Mouse (Mus musculus) stomach, embryonic 14.5 days (tissue): ENCODE measurements around the gene Phactr1. TPM values are rescaled to one million over a fixed set of nuclear protein-coding genes. Genes with fewer than 3 reads are reported as not detected.
"Not testable (repeated sequence)": the region's sequence is repeated elsewhere in the genome, so short reads cannot be mapped to it uniquely, and the experiment has no call there.

Source experiments
- ATAC-seq: fragments of 200-750 bp; cut with Nextera tagmentation; 2 replicates; pipeline ENCODE4 v1.8.0; 2017; ENCODE audit warnings: low read depth, moderate TSS enrichment; ENCODE audit not compliant: insufficient number of reproducible peaks, insufficient read depth, low FRiP score
- H3K27ac ChIP-seq: fragments of 300-500 bp; sonication (generic); 2 replicates; pipeline ENCODE4 v1.5.1; 2014; ENCODE audit warnings: mild to moderate bottlenecking, low read length, moderate library complexity, mixed read lengths
- H3K27me3 ChIP-seq: fragments of 300-500 bp; sonication (generic); 2 replicates; pipeline ENCODE4 v1.6.1; 2014; ENCODE audit warnings: low read length, control low read depth, mixed read lengths; ENCODE audit not compliant: control insufficient read depth, insufficient read depth
- H3K36me3 ChIP-seq: fragments of 300-500 bp; sonication (generic); 2 replicates; pipeline ENCODE4 v1.6.1; 2014; ENCODE audit warnings: mild to moderate bottlenecking, control low read depth, low read length, moderate library complexity, mixed read lengths; ENCODE audit not compliant: control insufficient read depth, insufficient read depth
- H3K4me1 ChIP-seq: fragments of 300-500 bp; sonication (generic); 2 replicates; pipeline ENCODE4 v1.6.1; 2014; ENCODE audit warnings: low read length, control low read depth, mixed read lengths; ENCODE audit not compliant: control insufficient read depth, insufficient read depth
- H3K4me2 ChIP-seq: fragments of 300-500 bp; sonication (generic); replicated peaks from 2 replicates; pipeline ENCODE4 v1.6.1; 2014; ENCODE audit warnings: low read depth, low read length, control low read depth
- H3K4me3 ChIP-seq: fragments of 300-500 bp; sonication (generic); 2 replicates; pipeline ENCODE4 v1.5.1; 2014; ENCODE audit warnings: low read depth, low read length, control low read depth
- H3K9ac ChIP-seq: fragments of 300-500 bp; sonication (generic); replicated peaks from 2 replicates; pipeline ENCODE4 v1.6.1; 2014; ENCODE audit warnings: low read depth, mild to moderate bottlenecking, control low read depth, low read length, moderate library complexity, mixed read lengths
- H3K9me3 ChIP-seq: fragments of 300-500 bp; sonication (generic); 2 replicates; pipeline ENCODE4 v1.6.1; 2016; ENCODE audit warnings: low read depth, low read length, control low read depth; ENCODE audit not compliant: control insufficient read depth
- WGBS: fragments of 180-500 bp; shearing (Covaris S2); extraction: QIAGEN DNeasy Blood & Tissue Kit; methylation state at CpG from one replicate; pipeline ENCODE4 v1.1.7; 2014; 5-methylcytosine and 5-hydroxymethylcytosine counted together
- polyA plus RNA-seq: library from polyadenylated mRNA; unstranded; fragments of >200 nt; fragmentation: Nextera tagmentation; extraction: Ambion mirVana; gene quantifications from 2 replicates; pipeline ENCODE4 v1.2.1, GENCODE M21; 2014

The Phactr1 gene
- polyA plus RNA-seq, 1 experiment from 2014 or later = 8.0 TPM

DNA sequence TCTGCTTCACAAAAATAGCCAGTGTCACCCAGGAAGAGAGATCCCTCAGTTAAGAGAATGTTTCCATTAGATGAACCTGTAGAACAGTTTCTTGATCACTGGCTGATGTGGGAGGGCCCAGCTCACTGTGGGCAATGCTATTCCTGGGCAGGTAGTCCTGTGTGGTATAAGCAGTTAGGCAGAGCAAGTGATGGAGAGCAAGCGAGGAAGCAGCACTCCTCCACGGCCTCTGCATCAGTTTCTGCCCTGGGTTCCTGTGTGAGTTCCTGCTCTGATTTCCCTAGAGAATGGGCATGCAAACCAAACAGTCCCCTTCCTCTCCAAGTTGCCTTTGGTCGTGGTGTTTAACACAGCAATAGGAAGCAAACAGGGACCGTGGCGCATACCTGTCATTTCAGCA lies 251.6 kb downstream of the Phactr1 start:
- 92% methylated on average over 5 of the region's 5 CpGs for whole genome bisulfite sequencing
- Histone ChIP-seq H3K4me2 (no peak overlapping the region), H3K27me3 (no peaks in the 10 kb centered on the region), H3K9ac (no peak overlapping the region), H3K4me1 (no peaks in the 10 kb centered on the region), H3K4me3 (no peak overlapping the region), H3K9me3 (peaks cover 10% of the 10 kb centered on the region; the same call in 1 of the 2 replicates), H3K36me3 (no peaks in the 10 kb centered on the region), H3K27ac (no peak overlapping the region)
- no peak for ATAC-seq

DNA sequence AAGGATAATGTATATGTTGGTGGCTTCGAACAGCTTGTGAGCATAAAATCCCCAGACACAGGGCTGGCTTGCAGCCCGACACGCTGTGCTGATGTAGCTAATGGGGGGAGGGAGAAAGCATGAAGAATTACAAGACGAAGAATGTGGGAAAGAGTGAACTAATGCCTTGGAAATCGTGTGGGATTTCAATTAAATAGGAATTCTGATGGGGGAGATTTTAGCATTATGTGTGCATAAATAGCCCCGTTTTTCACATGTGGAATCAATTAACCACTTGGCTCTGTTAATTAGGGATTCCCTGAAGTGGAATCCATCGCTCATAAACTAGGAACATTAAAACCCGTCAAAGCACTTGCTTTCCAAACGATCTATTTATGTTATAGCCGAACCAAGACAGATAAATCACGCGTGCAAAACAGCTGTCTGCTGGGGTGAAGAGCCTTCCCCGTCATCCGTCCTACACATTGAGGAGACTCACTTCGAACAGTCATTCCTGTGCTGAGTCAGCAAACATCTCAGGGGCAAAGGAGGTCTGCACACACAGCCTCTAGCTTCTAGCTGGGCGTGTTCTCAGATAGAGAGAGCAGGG lies 254.2 kb downstream of the Phactr1 start:
- peak; percentile 46; the same call in 1 of the 2 replicates for ATAC-seq
- H3K9ac ChIP-seq = no peak overlapping the region
- H3K4me2 ChIP-seq = peak overlapping the region; percentile 23
- WGBS = 26% methylated on average over 16 of the region's 16 CpGs
- H3K27ac ChIP-seq = peak overlapping the region; percentile 28
- no peaks in the 10 kb centered on the region for H3K27me3 ChIP-seq
- no peaks in the 10 kb centered on the region for H3K9me3 ChIP-seq
- no peak overlapping the region for H3K4me3 ChIP-seq
- H3K4me1 ChIP-seq = no peaks in the 10 kb centered on the region
- no peaks in the 10 kb centered on the region for H3K36me3 ChIP-seq

DNA sequence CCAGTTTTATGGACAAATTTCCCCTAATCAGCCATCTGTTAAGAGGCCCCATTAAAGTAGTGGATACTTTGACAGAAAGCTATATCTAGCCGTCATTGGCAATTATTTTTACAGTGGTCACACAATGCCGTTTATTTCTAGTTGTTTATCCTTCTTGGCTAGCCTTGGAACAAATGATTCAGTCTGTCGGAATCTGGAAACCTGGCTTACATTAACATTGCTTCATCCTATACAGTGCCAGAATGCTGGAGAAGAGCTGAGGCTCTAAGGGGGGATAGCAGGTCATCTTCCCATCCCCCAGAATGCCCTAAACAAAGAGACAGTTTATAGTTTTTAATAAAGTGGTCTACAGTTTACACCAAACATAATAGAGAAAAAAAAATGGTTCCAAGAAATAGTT lies 257.4 kb downstream of the Phactr1 start:
- Histone ChIP-seq H3K27ac (no peak overlapping the region), H3K4me1 (no peaks in the 10 kb centered on the region), H3K9ac (no peak overlapping the region), H3K4me2 (no peak overlapping the region), H3K4me3 (no peak overlapping the region), H3K36me3 (no peaks in the 10 kb centered on the region), H3K9me3 (no peaks in the 10 kb centered on the region), H3K27me3 (no peaks in the 10 kb centered on the region)
- no peak for ATAC-seq
- 50% methylated on average over 3 of the region's 3 CpGs for WGBS

DNA sequence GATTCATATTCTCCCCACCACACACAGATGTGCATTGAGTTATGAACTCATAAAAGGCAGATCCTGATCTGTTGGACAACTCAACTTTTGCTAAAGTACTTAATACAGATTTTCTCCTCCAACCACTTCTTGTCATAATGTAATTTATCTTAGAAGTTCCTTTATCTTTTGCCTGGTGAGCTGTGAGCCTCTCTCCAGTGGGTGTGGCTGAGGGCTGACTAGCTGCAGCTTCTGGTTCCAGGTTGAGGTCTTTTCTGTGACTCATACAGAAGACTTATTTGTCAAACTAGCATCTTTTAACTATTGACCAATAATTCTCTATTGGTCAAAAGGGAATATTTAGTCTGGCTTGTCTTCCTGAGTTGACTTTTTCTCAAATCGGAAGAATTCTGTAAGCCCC lies 257.9 kb downstream of the Phactr1 start:
- Histone ChIP-seq H3K9ac (no peak overlapping the region), H3K27me3 (no peaks in the 10 kb centered on the region), H3K9me3 (no peaks in the 10 kb centered on the region), H3K4me2 (no peak overlapping the region), H3K27ac (no peak overlapping the region), H3K36me3 (no peaks in the 10 kb centered on the region), H3K4me3 (no peak overlapping the region), H3K4me1 (no peaks in the 10 kb centered on the region)
- 72% methylated on average over 1 of the region's 1 CpGs for WGBS
- ATAC-seq = no peak

DNA sequence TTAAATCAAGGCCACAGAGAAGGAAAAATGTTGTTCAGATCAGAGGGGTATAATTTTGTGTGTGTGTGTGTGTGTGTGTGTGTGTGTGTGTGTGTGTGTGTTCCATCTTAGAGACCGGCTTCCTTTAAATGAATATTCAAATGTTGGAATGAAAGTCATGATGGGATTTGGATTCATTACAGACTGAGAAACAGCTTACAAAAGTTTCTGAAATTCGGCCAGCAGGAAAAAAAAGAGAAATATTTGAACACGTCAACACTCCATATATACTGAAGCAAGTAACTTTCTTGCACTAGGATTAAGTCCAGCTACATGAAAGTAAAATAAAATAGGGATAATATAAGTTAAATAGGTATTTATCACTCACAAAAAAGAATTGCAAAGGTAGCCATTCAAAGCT lies 259.8 kb downstream of the Phactr1 start:
- no peak for ATAC-seq
- no peaks in the 10 kb centered on the region for H3K4me1 ChIP-seq
- no peak overlapping the region for H3K9ac ChIP-seq
- no peak overlapping the region for H3K4me2 ChIP-seq
- WGBS = 77% methylated on average over 3 of the region's 3 CpGs
- H3K4me3 ChIP-seq = no peak overlapping the region
- H3K27me3 ChIP-seq = no peaks in the 10 kb centered on the region
- no peaks in the 10 kb centered on the region for H3K9me3 ChIP-seq
- H3K27ac ChIP-seq = no peak overlapping the region
- H3K36me3 ChIP-seq = no peaks in the 10 kb centered on the region

DNA sequence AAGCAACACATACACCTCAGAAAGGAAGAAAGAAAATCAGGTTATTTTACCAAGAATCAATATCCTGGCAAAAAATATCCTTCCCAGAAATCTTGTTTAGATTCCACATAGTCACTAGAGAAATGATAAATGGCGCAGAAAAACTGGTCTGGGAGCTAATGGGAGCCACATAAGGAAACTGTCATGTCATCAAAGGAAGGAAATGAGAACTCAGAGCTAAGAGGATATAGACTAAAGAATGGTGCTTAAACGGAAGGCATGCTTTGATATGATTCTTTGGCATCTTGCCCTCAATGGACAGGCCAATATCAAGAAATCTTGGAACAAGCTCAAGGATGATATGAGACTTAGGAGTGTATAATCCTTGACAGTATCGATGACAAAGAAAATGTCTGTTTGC lies 263.7 kb downstream of the Phactr1 start:
- Histone ChIP-seq H3K4me1 (no peaks in the 10 kb centered on the region), H3K4me3 (no peak overlapping the region), H3K9ac (no peak overlapping the region), H3K27me3 (no peaks in the 10 kb centered on the region), H3K27ac (no peak overlapping the region), H3K9me3 (no peaks in the 10 kb centered on the region), H3K36me3 (no peaks in the 10 kb centered on the region), H3K4me2 (no peak overlapping the region)
- 54% methylated on average over 3 of the region's 3 CpGs for WGBS
- ATAC-seq = no peak

DNA sequence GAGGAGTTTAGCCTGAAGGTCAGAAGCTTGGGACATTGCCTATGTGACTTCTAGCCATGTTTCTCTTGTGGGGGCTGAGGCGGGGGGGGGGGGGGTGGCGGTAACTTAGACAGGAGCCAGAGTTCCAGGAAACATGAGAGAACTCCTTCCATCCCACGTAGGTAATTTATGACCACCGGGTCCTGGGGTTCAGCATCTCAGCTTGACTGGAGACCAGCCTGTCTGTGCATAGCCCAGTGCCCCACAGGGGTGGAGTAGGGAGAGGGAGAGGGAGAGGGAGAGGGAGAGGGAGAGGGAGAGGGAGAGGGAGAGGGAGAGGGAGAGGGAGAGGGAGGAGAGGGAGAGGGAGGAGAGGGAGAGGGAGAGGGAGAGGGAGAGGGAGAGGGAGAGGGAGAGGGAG lies 264.8 kb downstream of the Phactr1 start:
- H3K4me1 ChIP-seq, H3K27me3 ChIP-seq, ATAC-seq, H3K36me3 ChIP-seq, H3K27ac ChIP-seq, H3K9ac ChIP-seq, H3K4me3 ChIP-seq, H3K4me2 ChIP-seq, H3K9me3 ChIP-seq: not testable (repeated sequence)
- 41% methylated on average over 4 of the region's 4 CpGs for WGBS

DNA sequence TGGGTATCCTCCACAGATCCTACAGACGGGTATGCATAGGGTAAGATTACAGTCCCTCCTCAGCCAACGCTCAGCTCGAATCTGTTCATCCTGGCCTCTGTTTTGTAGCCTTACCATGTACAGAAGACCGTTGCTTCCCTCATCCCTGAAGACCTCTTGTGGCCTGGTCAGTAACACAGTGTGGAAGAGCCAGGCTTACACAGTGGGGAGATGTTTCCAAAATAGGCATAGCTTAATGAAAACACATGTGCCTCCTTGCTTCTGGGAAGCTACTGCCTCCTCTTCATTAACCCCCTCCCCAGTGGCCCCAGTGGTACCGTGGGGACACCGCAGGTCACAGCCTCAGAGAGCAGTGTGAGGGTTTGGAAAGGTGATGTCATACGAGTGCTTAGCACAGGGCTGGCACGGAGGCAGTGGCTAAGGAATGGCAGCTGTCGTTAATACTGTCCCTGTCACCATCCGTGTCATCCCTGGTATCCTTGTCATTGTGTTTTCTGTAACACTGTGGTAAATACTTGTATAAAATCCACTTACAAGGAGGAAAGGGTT lies 268.4 kb downstream of the Phactr1 start:
- Histone ChIP-seq H3K4me2 (no peak overlapping the region), H3K4me1 (no peaks in the 10 kb centered on the region), H3K27ac (no peak overlapping the region), H3K27me3 (no peaks in the 10 kb centered on the region), H3K36me3 (no peaks in the 10 kb centered on the region), H3K9me3 (no peaks in the 10 kb centered on the region), H3K4me3 (no peak overlapping the region), H3K9ac (no peak overlapping the region)
- no peak for ATAC-seq
- WGBS = 85% methylated on average over 10 of the region's 10 CpGs

DNA sequence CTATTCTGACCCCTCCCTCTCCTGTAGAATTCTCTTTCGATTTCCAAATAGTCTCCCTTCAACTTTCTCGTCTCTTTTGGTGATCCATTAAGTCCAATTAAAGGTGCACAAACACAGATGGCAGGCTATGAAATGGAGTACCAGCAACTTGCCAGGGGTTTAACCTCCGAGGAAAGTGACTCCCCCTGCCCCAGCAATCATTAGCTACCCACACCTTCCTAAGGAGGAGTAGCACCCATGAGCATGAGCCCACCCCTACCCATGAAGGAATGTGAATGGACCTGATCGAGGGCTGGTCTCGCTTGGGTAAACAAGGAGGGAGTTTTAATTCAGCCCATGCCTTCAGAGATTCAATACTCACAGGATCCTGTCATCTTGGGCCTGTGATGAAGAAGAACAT lies 268.9 kb downstream of the Phactr1 start:
- no peaks in the 10 kb centered on the region for H3K4me1 ChIP-seq
- no peaks in the 10 kb centered on the region for H3K9me3 ChIP-seq
- H3K27me3 ChIP-seq = no peaks in the 10 kb centered on the region
- no peak overlapping the region for H3K27ac ChIP-seq
- ATAC-seq = no peak
- H3K36me3 ChIP-seq = no peaks in the 10 kb centered on the region
- no peak overlapping the region for H3K9ac ChIP-seq
- H3K4me3 ChIP-seq = no peak overlapping the region
- 68% methylated on average over 5 of the region's 5 CpGs for WGBS
- no peak overlapping the region for H3K4me2 ChIP-seq
